Mouse (Mus musculus): ENCODE data around the gene Bicral.

The Bicral gene

DNA sequence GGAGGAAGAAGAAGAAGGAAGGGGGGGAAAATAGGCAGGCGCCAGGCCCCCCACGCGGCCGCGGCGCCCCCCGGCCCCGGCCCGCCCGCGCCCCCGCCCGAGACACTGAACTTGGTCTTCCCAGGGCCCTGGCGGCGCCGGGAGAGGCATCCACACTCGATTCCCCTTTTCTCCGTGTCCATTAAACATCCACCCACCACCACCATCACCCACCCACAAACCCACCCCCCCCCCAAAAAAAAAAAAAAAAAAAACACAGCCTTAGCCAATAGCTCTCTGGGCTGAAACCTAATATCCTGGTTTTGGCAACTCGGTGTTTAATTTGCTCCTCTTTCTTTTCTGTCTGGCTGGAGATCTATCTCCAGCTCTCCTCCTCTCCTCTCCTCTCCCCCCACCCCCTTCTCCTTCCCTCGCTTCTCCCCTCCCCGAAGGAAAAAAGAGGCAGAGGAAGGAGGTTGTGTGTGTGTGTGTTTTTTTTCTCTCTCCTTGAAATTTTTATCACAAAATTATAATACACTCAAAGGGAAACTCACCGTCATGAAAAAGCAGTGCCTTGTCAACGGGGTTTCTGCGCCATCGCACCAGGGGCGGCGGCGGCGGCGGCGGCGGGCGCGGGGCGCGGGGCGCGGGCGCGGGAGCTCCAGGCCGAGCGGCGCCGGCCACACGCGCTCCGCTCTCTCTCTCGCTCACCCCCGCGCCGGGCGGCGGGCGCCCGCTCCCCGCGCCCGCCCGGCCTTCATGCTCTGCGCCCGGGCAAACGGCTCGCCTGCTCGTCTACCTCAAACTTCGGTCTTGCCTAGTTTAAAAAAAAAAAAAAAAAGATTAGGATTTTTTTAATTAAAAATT, at the start of gene Bicral:
Gene Bicral, minus strand, starts transcription at position 580 of the 846 bp plus-strand sequence.
- peak; percentile 80 for DNase-seq

DNA sequence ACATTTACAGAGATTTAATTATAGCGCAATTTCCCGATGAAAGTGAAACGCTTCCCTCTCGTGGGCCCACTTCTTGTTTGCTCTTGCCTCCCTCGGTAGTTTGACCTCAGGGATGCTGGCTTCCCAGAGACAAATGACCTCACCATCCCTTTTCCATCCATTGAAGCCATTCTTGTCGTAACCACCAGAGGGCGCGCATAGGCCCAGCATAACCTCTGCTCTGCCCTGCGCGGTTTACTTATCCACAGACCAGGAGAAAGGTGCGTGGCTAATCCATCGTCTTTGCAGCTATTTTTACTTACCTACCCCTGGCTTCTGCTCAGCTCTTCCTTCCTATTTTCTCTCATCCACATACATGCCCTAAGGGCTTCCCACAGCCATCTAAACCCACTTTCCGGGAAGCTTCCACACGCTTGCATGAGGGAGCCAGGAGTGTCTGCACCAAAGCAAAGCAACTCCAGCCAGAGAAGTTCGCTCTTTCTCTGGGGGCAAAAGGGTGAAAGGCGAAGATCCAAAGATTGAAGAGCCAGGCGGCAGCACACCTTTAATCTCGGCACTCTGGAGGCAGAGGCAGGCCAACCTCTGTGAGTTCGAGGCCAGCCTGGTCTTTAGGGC, 45.7 kb upstream of the Bicral start:
- DNase-seq, result peak; percentile 84

DNA sequence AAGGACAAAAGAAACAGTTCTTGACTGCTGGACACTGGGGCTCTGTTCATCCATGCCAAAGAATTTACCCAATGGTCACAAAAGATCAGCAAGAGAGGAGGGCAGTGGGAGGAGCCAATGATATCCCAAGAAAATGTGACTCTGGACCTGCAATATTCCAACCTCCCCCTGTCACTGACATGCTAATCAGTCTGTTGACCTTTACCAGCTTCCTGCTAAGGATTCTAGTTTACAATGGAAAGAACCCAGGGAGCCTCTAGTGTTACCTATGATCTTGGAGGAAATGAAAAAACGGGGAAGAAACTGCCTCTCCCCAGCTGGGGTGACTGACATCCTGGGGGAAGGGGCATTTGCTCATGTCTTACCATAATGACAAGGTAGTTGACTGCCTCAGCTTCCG, 42.7 kb upstream of the Bicral start:
- DNase-seq, result no peak

DNA sequence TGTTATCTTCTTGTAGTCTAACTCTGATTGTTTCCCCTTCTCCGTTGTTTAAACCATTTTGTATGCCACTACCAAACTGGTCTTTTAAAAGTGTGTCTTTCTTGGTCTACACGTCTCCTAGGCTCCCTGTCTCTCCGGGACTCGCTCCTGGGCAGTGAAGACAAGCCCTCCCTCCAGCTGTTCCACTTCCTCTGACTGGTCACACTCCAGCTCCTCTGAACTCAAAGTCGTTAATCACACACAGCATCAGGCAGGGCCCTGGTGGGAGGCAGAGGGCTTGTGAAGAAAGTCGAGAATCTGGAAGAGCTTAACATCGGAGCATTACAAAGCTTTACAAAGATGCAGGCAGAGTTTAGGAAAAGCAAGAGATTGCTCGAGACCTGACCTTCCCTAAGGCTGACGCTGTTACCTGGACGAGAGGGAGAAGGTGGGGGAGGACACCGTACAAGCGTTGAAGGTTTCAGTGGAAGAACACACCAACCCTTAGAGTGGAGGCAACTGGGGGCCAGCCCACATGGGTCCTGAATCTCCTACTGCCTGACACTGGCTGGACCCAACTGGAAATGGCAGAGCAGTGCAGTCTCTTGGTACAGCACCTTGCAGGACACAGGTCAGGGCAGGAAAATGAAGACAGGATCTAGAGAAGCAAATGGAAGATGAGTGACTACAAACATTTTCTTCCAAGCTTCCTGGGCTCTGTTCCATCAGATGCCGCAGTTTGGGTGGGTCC, 39.1 kb upstream of the Bicral start:
- no peak for DNase-seq

DNA sequence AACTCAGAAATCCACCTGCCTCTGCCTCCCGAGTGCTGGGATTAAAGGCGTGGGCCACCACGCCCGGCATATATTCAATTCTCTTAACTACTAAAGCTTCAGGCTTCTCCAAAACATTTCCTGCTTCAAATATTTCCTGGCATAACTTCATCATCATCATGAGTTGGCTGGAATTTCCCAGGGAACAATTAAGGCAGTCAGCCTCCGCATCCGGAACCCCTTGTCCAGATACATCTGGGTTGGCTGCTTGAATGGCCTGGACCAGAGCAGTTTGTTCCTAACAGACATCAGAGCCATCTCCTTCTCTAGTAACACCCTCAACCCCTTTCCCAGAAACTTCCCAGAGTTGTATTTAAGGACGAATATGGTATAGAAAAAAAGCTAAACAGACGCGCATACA, 37.1 kb upstream of the Bicral start:
- DNase-seq, result no peak

DNA sequence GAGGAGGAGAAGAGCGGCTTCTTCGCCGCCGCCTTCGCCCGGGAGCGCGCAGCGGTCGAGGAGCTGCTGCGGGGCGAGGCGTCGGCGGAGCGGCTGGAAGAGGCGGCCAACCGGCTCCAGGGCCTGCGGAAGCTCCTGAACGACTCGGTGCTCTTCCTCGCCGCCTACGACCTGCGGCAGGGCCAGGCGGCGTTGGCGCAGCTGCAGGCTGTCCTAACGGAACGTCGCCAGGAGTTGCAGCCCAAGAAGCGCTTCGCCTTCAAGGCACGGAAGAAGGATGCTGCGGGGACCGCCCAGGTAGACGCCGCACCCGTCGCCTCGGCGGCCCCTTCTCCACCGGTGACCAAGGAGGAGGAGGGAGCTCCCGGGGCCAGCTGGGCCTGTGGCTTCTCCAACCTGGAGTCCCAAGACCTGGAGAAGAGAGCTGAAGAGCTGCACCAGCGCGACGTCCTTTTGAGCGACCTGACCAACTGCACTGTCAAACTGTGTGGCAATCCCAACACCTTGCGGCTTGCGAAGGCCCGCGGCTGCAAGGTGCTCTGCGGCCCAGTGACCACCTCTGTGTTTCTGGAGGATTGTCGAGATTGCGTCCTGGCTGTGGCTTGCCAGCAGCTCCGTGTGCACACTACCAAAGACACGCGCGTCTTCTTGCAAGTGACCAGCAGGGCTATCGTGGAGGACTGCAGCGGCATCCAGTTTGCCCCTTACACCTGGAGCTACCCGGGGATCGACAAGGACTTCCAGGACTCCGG, 32.7 kb upstream of the Bicral start:
- peak; percentile 78 for DNase-seq

DNA sequence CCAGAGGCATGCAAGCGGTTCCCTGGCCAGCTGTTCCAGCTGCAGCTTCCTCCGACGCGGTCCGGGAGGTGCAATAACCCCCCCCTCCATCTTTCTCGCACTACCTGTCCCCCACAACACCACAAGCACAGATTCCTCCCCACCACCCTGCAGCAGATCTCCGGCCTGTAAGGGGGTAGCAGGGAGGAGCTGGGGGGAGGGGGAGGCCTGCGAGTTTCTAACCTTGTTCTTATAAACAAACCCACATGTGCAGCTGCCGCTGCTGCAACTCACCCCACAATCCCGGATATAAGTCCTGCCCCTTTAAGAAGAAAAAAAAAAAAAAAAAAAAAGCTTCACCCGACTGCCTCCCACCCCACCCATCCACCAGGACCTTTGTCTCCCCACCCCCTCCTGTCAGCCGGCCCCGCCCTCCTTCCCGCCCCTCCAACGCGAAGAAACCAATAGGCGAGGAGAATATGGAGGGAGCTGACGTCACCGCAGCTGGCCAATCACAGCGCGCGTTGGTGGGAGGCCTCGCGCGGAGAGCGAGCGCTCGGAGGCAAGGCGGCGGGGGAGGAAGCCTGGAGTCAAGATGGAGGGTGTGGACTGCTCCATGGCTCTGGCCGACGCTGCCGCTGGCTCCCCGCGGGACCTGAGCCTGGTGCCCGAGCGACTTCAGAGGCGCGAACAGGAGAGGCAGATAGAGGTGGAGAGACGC, 32.0 kb upstream of the Bicral start, which contains the start of gene Tbcc:
Gene Tbcc, plus strand, starts transcription at position 569 of the 700 bp plus-strand sequence.
- peak; percentile 98 for DNase-seq

DNA sequence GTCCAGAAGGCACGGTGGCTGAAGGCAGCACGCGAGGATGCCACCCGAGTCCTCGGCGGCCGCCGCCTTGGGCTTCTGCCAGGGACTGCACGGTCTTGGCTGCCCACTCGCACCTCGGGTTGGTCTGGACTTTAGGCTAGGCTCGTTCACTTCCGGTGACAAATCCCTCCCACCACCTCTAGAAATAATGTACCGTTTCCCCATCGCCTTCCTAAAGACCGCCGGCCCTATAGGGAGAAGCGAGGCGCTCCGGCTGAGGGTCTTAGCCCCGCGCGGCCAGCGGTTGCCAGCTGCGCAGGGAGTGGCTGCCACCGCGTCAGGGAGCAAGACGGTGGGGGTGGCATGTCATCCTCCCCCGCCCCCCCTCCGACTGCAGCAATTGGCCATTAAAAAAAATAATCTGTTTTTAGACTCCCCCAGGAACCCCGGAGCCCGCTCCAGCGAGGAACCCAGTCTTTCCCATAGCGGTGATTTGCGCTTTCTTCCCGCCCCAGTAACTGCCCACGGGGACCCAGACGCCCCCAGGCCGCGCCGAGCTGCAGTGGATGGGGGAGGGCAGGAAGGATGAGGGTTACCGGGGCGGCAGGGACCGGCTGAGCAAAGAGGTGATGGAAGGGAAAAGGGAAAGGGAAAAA, 31.3 kb upstream of the Bicral start:
- peak; percentile 91 for DNase-seq

DNA sequence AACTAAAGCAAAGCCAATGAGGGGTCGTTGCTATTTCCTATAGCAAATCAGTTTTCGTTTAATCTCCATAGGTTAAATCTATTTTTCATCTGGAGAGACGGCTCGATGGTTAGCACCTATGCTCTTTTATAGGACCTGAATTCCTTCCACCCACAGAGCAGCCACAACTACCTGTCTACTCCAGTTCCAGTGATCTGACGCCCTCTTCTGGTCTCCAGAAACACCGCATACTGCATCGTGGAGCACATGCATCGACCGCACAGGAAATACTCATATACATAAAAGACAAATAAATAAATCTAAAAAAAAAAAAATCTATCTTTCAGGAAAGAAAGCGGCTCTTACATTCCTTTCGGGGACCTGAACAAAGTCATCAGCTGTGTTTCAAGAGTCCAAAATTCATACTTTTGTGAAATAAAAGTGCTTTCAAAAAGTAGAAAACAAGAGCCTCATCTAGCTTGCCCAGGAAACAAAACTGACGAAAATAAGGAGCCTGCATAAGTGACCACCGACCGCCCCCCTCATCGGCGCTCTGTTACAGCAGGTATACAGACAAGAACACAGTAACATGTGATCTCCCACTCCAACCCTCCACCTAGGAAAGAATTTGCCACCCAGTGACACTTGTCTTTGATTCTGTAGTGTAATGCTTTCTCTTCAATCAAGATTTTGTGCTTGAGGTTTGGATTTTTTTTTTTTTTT, 30.4 kb upstream of the Bicral start:
- DNase-seq, result peak; percentile 71

DNA sequence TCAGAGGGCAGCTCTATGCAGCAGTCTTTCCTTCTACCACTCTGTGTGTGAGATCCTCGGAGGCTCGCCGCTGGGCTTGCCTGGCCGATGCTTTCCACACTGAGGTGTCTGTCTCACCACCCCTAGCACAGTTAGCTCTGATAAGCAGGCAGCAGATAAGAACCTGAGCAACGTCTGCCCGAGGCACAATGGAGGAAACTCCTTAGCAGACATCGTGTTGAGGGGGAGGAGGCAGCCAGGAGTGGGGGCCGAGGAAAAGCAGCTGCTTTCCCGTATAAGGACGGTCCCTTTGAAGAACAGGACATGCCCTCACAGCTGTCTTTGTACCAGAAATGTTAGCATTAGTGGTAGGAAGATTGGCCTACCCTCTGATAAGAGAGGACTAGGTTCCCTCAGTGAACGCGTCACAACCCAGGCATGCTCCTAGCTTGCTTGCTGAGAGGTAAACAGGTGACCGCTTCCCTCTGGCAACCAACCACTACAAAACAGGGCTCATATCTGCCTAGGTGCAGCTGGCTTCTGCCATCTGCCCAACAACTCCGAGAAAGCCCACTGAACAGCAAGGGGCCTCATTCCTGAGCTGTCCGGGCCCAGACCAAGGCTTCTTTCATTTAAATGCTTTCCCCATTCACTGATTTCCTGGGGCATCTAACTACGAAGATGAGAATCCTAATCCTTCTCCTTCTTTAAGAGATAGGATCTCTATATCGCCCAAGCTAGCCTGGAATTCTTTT, 27.8 kb upstream of the Bicral start:
- DNase-seq, result peak; percentile 51

DNA sequence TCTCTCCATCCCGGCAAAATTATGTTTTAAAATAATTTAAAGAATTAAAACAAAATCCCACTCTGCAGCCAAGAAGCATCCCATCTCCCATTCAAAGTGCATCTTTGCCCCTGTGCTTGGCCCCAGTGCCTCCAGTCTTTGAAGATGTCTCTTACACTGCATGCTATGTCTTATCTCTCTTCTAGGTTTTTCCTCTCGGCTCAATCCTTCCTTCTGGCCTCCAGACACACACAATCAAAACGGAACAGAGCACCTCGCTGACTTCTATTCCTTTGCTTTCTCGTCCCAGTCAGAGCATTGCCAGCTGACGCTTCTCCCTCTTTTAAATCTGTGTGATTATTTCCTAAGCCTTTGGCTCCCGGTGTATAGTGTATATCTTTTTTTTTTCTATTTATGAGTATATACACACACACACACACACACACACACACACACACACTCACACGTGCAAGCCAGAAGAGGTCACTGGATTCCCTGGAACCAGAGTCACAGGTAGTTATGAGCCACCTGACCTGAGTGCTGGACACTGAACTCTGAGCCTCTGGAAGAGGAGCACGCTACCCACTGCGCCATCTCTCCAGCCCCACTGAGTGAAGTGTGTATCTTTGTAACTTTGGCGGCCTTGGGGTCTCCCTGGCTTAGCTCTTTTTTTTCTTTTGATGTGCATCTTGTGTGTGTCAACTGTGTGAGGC, 27.1 kb upstream of the Bicral start:
- no peak for DNase-seq

DNA sequence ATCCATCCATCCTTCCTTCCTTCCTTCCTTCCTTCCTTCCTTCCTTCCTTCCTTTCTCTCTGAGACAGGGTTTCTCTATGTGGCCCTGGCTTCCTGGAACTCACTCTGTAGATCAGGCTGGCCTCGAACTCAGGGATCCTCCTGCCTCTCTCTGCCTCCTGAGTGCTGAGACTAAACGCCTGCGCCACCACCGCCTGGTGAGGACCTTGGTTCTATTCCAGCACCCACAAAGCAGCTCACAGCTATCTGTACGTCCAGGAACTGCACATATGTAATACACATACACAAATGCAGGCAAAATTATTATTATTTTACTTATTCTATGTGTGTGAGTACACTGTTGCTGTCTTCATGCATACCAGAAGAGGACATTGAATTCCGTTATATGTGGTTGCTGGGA, 26.5 kb upstream of the Bicral start:
- no peak for DNase-seq

DNA sequence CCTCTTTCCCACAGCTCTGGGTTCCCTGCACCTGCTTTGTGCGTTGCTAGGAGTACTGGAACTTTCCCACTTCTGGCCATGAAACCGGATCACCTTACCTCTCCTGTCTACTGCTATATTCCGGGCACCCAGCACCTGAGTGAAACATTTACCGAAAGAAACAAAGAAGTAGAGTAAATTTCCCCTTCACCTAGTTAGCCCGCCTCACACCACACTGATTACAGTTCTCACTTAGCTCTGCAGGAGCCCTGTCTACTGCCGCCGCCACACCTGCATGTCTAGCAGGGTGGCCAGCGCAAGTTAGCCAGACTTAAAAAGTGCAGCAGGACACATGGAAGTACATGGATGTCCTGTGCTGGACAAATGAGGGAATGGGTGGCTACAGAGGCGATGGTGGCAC, 24.8 kb upstream of the Bicral start:
- no peak for DNase-seq

DNA sequence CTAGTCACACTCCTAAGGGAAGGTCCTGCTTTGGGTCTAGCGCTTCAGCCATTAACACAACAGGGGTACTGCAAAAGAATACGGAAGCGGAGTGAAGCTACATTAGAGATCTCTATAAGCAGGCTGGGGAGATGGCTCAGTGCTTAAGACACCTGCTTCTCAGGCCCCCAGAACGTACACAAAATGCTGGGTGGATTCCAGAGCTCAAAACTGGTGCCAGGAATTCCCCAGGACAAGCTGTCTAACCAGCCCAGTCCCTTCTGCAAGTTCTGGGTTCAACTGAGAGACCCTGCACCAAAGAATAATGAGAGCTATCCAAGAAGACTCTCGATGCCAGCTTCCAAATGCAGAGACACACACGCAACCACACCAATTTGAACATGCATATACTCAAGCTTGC, 23.4 kb upstream of the Bicral start:
- no peak for DNase-seq

DNA sequence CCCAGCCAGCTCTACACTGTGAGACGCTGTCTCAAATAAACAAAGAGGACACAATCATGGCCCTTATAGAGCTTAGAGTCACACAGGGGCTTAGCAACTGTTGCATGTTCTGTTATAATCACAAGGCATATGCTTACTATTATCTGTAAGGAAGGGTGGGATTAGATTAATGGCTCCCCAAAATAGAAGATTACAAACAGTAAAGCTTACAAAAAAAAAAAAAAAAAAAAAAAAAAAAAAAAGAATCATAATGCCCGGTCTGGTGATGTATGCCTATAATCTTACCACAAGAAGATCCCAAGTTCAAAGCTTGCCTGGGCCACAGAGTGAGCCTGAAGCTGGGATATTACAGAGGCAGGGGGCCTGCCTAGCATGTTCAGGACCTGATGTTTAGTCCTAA, 22.0 kb upstream of the Bicral start:
- no peak for DNase-seq

DNA sequence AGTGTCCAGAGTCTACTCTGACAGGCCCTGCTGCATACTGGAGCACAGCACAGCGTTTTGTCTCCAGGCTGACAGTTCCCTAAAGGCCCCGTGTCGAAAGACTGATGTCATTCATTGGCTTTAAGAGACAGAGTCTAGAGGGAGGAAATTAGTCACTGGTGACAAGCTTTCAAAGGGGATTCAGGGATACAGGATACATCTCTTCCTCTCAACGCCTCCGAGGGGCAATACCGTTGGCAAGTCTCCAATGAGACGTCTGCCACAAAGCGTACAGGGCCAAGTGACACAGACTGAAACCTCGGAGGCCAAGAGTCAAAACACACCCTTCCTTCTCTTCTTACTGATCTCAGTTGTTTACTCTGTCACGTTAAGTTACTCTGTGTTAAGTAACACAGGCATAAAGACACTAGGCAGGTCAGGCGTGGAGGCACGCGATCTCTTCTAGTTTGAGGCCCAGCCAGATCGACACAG, 21.6 kb upstream of the Bicral start:
- DNase-seq, result no peak

DNA sequence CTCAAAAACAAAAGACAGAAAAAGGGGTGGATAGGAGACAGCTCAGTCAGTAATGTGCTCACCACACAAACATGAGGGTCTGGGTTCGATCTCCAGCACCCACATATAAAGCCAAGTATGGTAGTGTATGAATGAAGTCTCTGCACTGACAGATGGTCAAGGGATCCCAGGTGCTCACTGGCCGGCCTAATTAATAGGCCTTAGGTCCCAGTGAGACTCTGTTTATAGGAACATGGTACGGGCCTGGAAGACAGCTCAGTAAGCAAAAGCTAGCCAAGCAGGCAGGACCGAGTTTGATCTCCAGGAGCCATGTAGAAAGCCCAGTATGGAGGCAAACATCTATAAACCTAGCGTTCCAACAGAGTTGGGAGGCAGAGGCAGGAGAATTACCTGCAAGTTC, 18.8 kb upstream of the Bicral start:
- no peak for DNase-seq

DNA sequence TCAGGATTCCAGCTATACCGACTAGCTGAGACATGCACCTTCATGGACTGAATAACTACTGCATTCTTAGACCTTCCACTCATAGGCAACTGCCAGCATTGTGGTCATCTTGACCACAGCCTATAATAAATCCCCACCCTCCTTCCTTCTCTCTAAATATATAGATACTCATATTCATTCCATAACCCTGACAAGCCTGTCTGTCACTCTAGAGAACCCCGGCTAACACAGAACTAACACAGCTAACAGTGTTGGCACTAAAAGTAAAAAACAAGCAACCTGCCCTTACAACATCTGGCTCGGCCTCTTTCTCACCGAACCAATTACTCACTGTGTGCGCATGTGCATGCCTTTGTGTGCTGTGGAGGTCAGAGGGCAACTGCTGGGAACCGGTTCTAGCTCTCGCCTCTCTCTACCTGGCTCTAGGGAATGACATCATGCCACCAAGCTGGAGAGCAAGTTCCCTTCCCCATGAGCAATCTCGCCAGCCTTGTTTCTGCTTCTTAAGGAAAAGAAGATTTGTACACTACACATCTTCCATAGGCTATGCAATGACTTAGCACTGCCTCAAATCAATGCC, 18.2 kb upstream of the Bicral start:
- DNase-seq, result no peak

DNA sequence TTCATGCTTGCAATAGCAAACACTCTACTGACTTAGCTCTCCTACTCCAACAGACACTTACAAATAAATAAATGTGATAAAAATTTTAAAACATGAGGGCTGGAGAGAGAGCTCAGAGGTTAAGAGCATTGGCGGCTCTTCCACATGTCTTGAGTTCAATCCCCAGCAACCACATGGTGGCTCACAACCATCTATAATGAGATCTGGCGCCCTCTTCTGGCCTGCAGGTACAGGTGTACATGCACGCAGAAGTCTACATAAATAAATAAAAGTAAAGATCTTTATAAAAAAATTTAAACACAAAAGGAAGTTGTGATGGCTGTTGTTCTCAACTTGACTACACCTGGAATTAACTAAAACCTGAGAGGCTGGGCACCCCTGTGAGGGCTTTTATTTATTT, 17.3 kb upstream of the Bicral start:
- DNase-seq, result no peak
